Mouse (Mus musculus) midbrain, embryonic 10.5 days (tissue): ENCODE data around the gene Rab11fip3. TPM values are rescaled to one million over a fixed set of nuclear protein-coding genes. Genes with fewer than 3 reads are reported as not detected.
"Not testable (repeated sequence)": the region's sequence is repeated elsewhere in the genome, so short reads cannot be mapped to it uniquely, and the experiment has no call there.

Source experiments
- DNase-seq: peaks from one replicate; pipeline ENCODE4 v3.0.0-alpha.2; 2017; ENCODE audit warnings: low spot score
- H3K27ac ChIP-seq: fragments of 300-500 bp; sonication (generic); replicated peaks from 2 replicates; pipeline ENCODE4 v1.5.1; 2016; ENCODE audit warnings: mild to moderate bottlenecking
- H3K27me3 ChIP-seq: fragments of 300-500 bp; sonication (generic); 2 replicates; pipeline ENCODE4 v1.6.1; 2016; ENCODE audit warnings: low read depth, mild to moderate bottlenecking; ENCODE audit not compliant: poor library complexity, severe bottlenecking
- H3K36me3 ChIP-seq: fragments of 300-500 bp; sonication (generic); 2 replicates; pipeline ENCODE4 v1.6.1; 2016; ENCODE audit warnings: mild to moderate bottlenecking, moderate library complexity
- H3K4me1 ChIP-seq: fragments of 300-500 bp; sonication (generic); 2 replicates; pipeline ENCODE4 v1.6.1; 2016
- H3K4me3 ChIP-seq: fragments of 300-500 bp; sonication (generic); 2 replicates; pipeline ENCODE4 v1.5.1; 2016; ENCODE audit warnings: mild to moderate bottlenecking, moderate library complexity
- H3K9me3 ChIP-seq: fragments of 300-500 bp; sonication (generic); replicated peaks from 2 replicates; pipeline ENCODE4 v1.6.1; 2016; ENCODE audit warnings: mild to moderate bottlenecking
- WGBS: fragments of 180-500 bp; shearing (Covaris S2); methylation state at CpG from one replicate; pipeline ENCODE4 v1.1.7; 2016; 5-methylcytosine and 5-hydroxymethylcytosine counted together
- polyA plus RNA-seq: library from polyadenylated mRNA; unstranded; fragments of >200 nt; fragmentation: Nextera tagmentation; extraction: Ambion mirVana; gene quantifications from 2 replicates; pipeline ENCODE4 v1.2.1, GENCODE M21; 2016

The Rab11fip3 gene
- polyA plus RNA-seq, 1 experiment from 2014 or later: 20.6 TPM

DNA sequence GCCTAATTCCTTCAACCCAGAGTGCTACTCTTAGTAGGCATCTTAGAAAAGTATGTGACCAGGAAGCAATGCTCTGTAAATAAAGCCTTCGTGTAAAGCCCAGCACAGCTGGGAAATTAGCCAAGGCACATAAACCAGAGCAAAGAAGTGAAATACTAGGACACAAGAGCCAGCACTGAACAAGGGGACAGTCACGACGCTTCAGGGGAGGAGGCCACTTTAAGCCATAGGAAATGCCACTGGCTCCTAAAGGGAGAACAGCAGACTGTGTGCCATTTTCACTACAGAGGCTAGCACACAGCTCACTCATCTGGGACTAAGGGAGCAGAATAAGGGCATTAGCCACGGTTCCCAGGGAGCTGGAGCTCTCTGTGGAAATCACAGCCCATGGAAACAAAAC, 24.1 kb downstream of the Rab11fip3 start:
- no peak overlapping the region for H3K27ac ChIP-seq
- WGBS: 77% methylated on average over 4 of the region's 4 CpGs
- no peaks in the 10 kb centered on the region for H3K9me3 ChIP-seq
- H3K36me3 ChIP-seq: peaks cover 18% of the 10 kb centered on the region
- no peak for DNase-seq
- H3K4me1 ChIP-seq: peaks cover 20% of the 10 kb centered on the region
- no peaks in the 10 kb centered on the region for H3K27me3 ChIP-seq
- H3K4me3 ChIP-seq: no peak overlapping the region

DNA sequence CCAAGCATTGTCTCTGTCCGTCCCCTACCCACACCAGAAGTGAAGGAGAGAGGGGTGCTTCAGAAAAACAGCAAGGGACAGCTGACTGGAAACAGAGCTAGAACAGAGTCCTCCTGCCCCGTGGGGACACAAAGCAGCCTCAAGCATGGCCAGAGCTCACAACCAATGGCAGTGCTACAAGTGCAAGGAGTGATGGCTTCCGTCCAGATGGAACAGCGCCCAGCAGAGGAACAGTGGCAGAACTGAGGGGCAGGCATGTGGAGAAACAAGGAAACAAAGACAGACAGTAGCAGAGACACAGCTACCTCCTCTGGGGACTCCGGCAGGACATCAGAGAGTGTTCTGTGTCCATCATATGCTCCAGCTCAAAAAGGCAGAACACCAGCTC, 26.1 kb downstream of the Rab11fip3 start:
- Histone ChIP-seq H3K36me3 (peaks cover 7% of the 10 kb centered on the region; the same call in 1 of the 2 replicates), H3K4me1 (peaks cover 20% of the 10 kb centered on the region), H3K27me3 (no peaks in the 10 kb centered on the region), H3K4me3 (no peak overlapping the region), H3K9me3 (no peaks in the 10 kb centered on the region), H3K27ac (no peak overlapping the region)
- WGBS: 75% methylated on average over 5 of the region's 5 CpGs
- no peak for DNase-seq

DNA sequence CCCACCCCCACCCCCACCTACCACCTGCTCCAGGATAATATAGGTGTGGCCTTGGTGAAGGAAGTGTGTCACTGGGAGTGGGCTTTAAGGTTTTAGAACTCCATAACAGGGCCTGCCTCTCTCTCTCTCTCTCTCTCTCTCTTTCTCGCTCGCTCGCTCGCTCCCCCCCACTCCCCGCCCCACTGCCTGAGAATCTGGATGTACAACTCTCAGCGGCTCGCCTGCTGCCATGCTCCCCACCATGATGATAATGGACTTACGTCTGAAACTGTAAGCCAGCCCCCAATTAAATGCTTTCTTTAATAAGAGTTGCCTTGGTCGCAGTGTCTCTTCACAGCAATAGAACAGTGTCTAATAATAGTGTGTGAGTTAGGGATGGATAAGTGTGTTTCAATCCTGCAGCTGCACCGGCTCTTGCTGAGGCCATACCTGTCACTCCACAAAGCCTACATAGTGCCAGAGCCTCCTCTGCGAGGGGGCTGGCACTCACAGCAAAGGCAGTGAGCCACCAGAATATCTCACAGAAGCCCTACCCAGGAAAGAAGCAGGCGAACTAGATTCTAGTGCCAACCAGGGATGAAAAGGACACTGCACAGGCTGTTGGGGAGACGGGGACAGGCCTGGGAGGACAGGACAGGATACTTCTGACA, 26.6 kb downstream of the Rab11fip3 start:
- Histone ChIP-seq H3K4me3 (no peak overlapping the region), H3K4me1 (peaks cover 20% of the 10 kb centered on the region), H3K27me3 (no peaks in the 10 kb centered on the region), H3K27ac (no peak overlapping the region), H3K36me3 (peaks cover 5% of the 10 kb centered on the region; the same call in 1 of the 2 replicates), H3K9me3 (no peaks in the 10 kb centered on the region)
- 88% methylated on average over 13 of the region's 13 CpGs for WGBS
- no peak for DNase-seq

DNA sequence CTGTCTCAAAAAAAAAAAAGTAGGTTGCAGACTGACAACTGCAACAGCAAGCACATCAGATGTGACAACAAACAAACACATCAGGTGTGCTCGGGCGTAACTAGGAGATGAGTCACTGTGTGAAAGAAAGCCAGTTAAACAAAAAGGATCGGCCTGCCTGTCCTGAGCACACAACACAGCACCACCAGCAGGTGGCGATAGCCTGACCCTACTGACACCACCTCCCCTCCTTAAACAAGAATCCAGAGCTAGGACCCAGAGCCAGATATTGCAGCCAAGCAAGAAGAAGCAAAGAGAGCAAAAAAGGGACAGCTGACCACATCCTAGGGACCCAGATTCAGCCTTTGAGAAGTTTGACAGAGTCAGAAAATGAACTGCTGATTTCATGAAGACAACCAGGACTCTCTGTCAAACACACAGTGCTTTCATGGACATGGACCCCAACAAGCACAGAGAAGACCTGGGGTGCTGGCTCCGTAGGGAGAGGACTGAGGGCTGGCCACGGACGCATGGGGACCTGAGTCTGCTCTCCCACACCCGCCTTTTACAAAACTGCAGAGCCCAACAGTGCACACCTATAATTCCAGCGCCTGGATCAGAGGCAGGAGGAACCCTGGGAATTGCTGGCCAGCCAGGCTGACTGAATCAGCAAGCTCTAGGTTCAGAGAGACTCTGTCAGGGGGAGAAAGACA, 28.1 kb downstream of the Rab11fip3 start:
- Histone ChIP-seq H3K27ac (no peak overlapping the region), H3K4me3 (no peak overlapping the region), H3K9me3 (no peaks in the 10 kb centered on the region), H3K27me3 (no peaks in the 10 kb centered on the region), H3K4me1 (peaks cover 16% of the 10 kb centered on the region), H3K36me3 (peaks cover 13% of the 10 kb centered on the region)
- peak; percentile 52 for DNase-seq
- WGBS: 53% methylated on average over 9 of the region's 9 CpGs

DNA sequence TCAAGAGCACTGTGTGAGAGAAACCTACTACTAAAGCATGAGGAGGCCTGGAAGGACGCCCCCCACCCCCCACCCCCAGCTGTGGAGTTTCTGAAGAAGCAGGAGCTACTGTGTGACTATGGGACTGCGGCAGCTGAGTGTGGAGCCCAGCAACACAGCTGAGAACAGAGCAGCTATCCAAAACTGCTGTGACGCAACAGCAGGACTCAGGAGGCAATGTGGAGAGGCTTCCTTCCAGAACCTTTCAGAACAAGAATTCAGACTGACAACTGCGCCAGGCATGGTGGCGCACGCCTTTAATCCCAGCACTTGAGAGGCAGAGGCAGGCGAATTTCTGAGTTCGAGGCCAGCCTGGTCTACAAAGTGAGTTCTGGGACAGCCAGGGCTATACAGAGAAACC, 28.6 kb downstream of the Rab11fip3 start:
- peaks cover 12% of the 10 kb centered on the region for H3K4me1 ChIP-seq
- not testable (repeated sequence) for H3K9me3 ChIP-seq, H3K27me3 ChIP-seq, DNase-seq, H3K4me3 ChIP-seq, H3K27ac ChIP-seq
- peaks cover 18% of the 10 kb centered on the region for H3K36me3 ChIP-seq
- WGBS: 86% methylated on average over 8 of the region's 8 CpGs

DNA sequence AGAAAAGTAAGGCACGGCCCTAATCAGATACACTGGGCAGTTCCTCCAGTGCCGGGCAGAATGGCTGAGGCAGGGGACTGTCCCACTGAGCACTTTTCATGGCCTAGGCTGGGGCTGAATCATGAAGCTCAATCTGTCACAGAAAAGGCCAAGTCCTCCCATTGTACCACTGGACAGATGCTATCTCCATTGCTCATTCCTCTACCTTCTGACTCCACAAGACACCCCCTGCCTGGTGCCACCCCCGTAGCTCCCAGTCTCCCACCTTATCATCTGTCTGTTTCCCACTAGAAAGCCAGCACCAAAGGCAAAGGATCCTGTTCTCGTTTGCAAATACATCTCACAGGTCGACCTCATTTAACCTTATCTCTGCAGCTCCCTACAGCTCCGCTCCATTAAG, 37.3 kb downstream of the Rab11fip3 start:
- DNase-seq: no peak
- peaks cover 70% of the 10 kb centered on the region for H3K36me3 ChIP-seq

DNA sequence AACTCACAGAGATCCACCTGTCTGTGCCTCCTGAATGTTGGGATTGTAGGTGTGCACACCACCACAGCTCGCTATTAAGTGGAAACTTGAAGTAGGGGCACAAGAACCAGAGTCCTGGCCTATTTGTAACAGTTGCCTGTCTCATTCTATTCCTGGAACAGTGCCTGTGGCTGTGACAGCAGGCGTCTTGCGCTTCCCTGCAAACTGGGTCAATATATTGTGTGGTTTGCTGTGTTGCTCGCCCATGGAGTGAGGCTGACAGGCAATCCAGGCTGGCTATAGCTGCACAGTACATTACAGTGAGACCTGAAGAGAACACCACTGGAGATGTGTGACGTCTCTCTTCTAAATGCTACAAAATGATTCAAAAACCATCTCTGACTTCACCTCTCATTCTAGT, 37.8 kb downstream of the Rab11fip3 start:
- no peak overlapping the region for H3K27ac ChIP-seq
- WGBS: 94% methylated on average over 5 of the region's 5 CpGs
- DNase-seq: no peak
- H3K27me3 ChIP-seq: no peaks in the 10 kb centered on the region
- peaks cover 70% of the 10 kb centered on the region for H3K36me3 ChIP-seq
- H3K4me3 ChIP-seq: no peak overlapping the region
- H3K4me1 ChIP-seq: no peaks in the 10 kb centered on the region
- no peaks in the 10 kb centered on the region for H3K9me3 ChIP-seq

More for the DNA sequence above, 37.3 kb downstream of the Rab11fip3 start:
- Histone ChIP-seq H3K27ac (no peak overlapping the region), H3K27me3 (no peaks in the 10 kb centered on the region), H3K9me3 (no peaks in the 10 kb centered on the region), H3K4me3 (no peak overlapping the region), H3K4me1 (no peaks in the 10 kb centered on the region)
- 92% methylated on average over 6 of the region's 6 CpGs for WGBS

DNA sequence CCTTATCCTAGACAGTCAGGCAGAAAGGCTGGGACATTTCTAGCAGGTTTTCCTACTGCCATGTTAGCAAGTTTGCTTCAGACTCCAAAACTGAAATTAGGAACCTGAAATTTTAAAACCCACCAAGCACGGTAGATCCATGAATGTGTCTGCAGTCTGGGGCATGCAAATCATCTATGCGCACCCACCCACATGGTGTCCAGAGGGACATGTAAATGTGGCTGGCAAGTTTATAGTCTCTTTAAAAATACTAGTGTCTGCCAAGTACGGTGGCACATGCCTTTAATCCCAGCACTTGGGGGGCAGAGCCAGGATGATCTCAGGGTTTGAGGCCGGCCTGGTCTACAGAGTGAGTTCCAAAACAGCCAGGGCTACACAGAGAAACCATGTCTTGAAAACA, 41.1 kb downstream of the Rab11fip3 start:
- no peaks in the 10 kb centered on the region for H3K9me3 ChIP-seq
- 94% methylated on average over 4 of the region's 4 CpGs for WGBS
- H3K4me3 ChIP-seq: no peak overlapping the region
- H3K27me3 ChIP-seq: no peaks in the 10 kb centered on the region
- no peak for DNase-seq
- no peak overlapping the region for H3K27ac ChIP-seq
- peaks cover 68% of the 10 kb centered on the region for H3K36me3 ChIP-seq
- H3K4me1 ChIP-seq: no peaks in the 10 kb centered on the region

DNA sequence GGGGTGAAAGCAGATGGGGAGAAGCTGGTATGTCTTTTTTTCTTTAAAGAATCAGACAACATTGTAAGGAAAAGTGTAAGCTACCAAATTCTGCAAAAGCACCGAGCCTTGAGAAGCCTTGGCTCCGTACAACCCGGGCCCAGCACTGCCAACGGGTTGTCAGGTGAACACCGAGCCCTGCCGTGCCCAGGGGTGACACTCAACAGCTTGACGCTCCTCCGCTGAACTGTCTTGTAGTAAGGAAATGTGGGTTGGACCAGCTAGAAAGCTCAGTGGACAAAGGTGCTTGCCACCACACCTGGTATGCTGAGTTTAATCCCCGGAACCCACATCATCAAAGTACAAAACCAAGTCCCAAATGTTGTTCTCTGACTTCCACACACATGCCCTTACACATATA, 44.7 kb downstream of the Rab11fip3 start:
- DNase-seq: no peak
- no peaks in the 10 kb centered on the region for H3K4me1 ChIP-seq
- H3K9me3 ChIP-seq: no peaks in the 10 kb centered on the region
- no peak overlapping the region for H3K4me3 ChIP-seq
- H3K36me3 ChIP-seq: peaks cover 61% of the 10 kb centered on the region
- H3K27ac ChIP-seq: no peak overlapping the region
- no peaks in the 10 kb centered on the region for H3K27me3 ChIP-seq
- 94% methylated on average over 9 of the region's 9 CpGs for WGBS

DNA sequence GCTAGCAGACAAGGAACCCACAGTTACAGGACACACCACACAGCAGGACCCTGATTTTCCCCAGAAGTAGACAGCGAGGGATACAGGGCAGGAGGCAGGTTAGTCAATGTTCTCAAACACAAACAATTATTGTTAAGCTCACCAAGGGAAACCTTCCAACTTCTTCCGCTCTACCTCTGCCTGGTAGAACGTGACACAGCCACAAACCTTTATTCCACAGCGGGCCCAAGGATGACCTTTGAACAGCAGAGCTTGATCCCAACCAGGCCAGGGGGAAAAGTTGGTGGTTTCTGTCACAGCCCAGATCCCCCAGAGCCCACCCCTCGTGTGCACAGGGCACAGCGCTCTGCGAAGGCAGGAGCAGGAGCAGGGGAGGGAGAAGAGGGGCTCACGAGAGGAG, 45.4 kb downstream of the Rab11fip3 start:
- H3K4me1 ChIP-seq: no peaks in the 10 kb centered on the region
- DNase-seq: no peak
- H3K9me3 ChIP-seq: no peaks in the 10 kb centered on the region
- WGBS: 93% methylated on average over 8 of the region's 8 CpGs
- no peak overlapping the region for H3K4me3 ChIP-seq
- peaks cover 59% of the 10 kb centered on the region for H3K36me3 ChIP-seq
- H3K27me3 ChIP-seq: no peaks in the 10 kb centered on the region
- no peak overlapping the region for H3K27ac ChIP-seq

DNA sequence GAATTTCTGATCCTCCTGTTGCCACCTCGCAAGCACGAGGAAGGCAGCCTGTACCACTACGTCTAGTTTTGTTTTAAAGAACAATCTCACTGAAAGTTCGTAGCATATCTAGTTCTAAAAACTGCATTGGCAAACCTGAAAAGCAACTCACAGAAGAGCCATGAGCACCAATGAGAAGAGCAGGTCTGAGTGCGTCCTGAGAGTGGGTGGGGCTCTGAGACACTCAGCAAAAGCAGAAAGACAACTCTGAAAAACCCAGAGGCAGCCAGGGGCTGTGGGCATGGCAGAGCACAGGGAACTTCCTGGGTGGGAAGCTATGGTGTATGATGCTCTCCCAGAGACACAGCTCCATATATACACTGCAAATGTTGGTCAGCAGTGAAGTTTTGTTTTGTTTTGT, 46.2 kb downstream of the Rab11fip3 start:
- 96% methylated on average over 5 of the region's 5 CpGs for WGBS
- Histone ChIP-seq H3K36me3 (peaks cover 63% of the 10 kb centered on the region), H3K4me3 (no peak overlapping the region), H3K9me3 (no peaks in the 10 kb centered on the region), H3K27ac (no peak overlapping the region), H3K4me1 (no peaks in the 10 kb centered on the region), H3K27me3 (no peaks in the 10 kb centered on the region)
- no peak for DNase-seq

DNA sequence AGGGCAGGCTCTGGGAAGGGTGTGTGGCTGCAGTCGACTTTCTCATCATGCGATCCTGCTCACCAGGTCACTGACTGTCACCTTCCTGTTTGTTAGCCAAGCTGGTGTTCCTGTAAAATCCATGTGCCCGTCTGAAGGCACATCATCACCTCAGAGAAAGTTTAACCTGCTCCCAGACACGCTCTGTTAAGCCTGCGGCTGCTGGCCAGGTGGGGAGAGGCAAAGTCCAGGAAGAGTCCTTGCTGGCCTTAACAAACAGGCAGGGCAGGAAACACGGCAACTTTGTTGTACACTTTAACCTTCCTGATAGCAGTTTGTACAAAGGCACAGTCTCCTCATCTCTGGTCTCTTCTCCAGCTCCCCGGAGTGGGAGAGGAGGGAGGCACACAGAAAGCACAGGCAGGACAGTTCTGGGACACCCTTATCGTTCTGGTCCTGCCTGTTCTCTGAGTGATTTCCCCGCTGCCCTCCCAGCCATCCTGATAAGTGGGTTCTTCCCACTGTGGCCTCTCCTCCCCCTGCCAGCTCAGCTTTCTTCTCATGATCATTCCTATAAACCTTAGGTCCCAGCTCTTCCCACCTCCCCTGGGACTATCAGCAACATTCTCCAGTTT, 47.5 kb downstream of the Rab11fip3 start:
- peaks cover 57% of the 10 kb centered on the region for H3K36me3 ChIP-seq
- no peak for DNase-seq
- no peaks in the 10 kb centered on the region for H3K9me3 ChIP-seq
- 88% methylated on average over 9 of the region's 9 CpGs for WGBS
- no peaks in the 10 kb centered on the region for H3K4me1 ChIP-seq
- no peaks in the 10 kb centered on the region for H3K27me3 ChIP-seq
- H3K27ac ChIP-seq: no peak overlapping the region
- no peak overlapping the region for H3K4me3 ChIP-seq

DNA sequence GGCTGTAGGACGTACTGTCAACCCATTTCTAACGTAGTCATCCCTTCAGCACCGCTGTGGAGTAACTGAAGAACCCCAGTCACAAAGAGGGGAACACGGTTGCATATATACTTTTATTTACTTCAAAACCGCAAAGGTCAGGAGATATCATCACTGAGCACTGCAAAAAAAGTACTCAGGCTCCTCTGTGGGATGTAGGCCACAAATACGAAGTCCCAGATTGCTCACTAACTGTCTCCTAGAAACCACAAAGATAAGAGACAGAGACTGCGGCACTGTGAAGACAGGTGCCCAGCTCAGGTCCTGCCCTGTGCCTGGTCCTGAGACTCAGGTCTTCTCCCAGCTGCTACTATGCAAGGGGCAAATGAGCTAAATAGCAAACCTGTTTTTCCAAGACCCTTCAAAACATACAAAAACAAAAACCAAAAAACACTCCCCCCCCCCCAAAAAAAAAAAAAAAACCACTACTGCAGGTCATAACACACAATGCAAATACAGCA, 48.5 kb downstream of the Rab11fip3 start:
- no peak for DNase-seq
- H3K4me1 ChIP-seq: no peaks in the 10 kb centered on the region
- peaks cover 59% of the 10 kb centered on the region for H3K36me3 ChIP-seq
- H3K9me3 ChIP-seq: no peaks in the 10 kb centered on the region
- no peak overlapping the region for H3K4me3 ChIP-seq
- 90% methylated on average over 7 of the region's 7 CpGs for WGBS
- H3K27ac ChIP-seq: no peak overlapping the region
- H3K27me3 ChIP-seq: no peaks in the 10 kb centered on the region
